Mouse (Mus musculus) liver, embryonic 13.5 days (tissue): ENCODE data around the gene Capns2. TPM values are rescaled to one million over a fixed set of nuclear protein-coding genes. Genes with fewer than 3 reads are reported as not detected.
A peak's percentile ranks its signal among the peaks of the same experiment; 100 is the strongest.

Experiments
- ATAC-seq: fragments of 200-750 bp; cut with Nextera tagmentation; 2 replicates; pipeline ENCODE4 v1.8.0; 2017; ENCODE audit warnings: low read depth, mild to moderate bottlenecking, moderate number of reproducible peaks, moderate library complexity
- DNase-seq: peaks from one replicate; pipeline ENCODE4 v3.0.0; 2022
- H3K27ac ChIP-seq: fragments of 300-500 bp; sonication (generic); 2 replicates; pipeline ENCODE4 v1.5.1; 2015; ENCODE audit warnings: moderate library complexity, mild to moderate bottlenecking, inconsistent platforms
- H3K27me3 ChIP-seq: fragments of 300-500 bp; sonication (generic); 2 replicates; pipeline ENCODE4 v1.6.1; 2015; ENCODE audit warnings: mild to moderate bottlenecking, inconsistent platforms
- H3K36me3 ChIP-seq: fragments of 300-500 bp; sonication (generic); 2 replicates; pipeline ENCODE4 v1.6.1; 2015; ENCODE audit warnings: mild to moderate bottlenecking, inconsistent platforms
- H3K4me1 ChIP-seq: fragments of 300-500 bp; sonication (generic); replicated peaks from 2 replicates; pipeline ENCODE4 v1.6.1; 2015; ENCODE audit warnings: inconsistent platforms
- H3K4me2 ChIP-seq: fragments of 300-500 bp; sonication (generic); 2 replicates; pipeline ENCODE4 v1.6.1; 2015; ENCODE audit warnings: inconsistent platforms, mild to moderate bottlenecking, moderate library complexity
- H3K4me3 ChIP-seq: fragments of 300-500 bp; sonication (generic); replicated peaks from 2 replicates; pipeline ENCODE4 v1.5.1; 2015; ENCODE audit warnings: mild to moderate bottlenecking, inconsistent platforms
- H3K9ac ChIP-seq: fragments of 300-500 bp; sonication (generic); 2 replicates; pipeline ENCODE4 v1.6.1; 2015; ENCODE audit warnings: mild to moderate bottlenecking, inconsistent platforms
- H3K9me3 ChIP-seq: fragments of 300-500 bp; sonication (generic); replicated peaks from 2 replicates; pipeline ENCODE4 v1.6.1; 2016; ENCODE audit warnings: inconsistent platforms
- WGBS: fragments of 180-500 bp; shearing (Covaris S2); methylation state at CpG from one replicate; pipeline ENCODE4 v1.1.7; 2015; ENCODE audit not compliant: insufficient replicate concordance; 5-methylcytosine and 5-hydroxymethylcytosine counted together
- polyA plus RNA-seq: library from polyadenylated mRNA; unstranded; fragments of >200 nt; fragmentation: Nextera tagmentation; extraction: Ambion mirVana; gene quantifications from 2 replicates; pipeline ENCODE4 v1.2.1, GENCODE M21; 2015

Capns2 gene
- not detected in 2 replicates for polyA plus RNA-seq

GRCm38 (mm10) chr8:92901107-92901506 lies at the start of gene Capns2:
Gene Capns2, plus strand, starts transcription at chr8:92901407.
- DNase-seq, result no peak
- H3K4me2 ChIP-seq, result no peak within 1 kb of the TSS
- WGBS, result 78% methylated on average over 5 of the region's 5 CpGs

GRCm38 (mm10) chr8:92853188-92853983 lies 47.8 kb upstream of the Capns2 start:
- Histone ChIP-seq H3K9me3 (no peaks in the 10 kb centered on the region), H3K4me1 (peaks cover 8% of the 10 kb centered on the region), H3K36me3 (no peaks in the 10 kb centered on the region), H3K27me3 (peaks cover 32% of the 10 kb centered on the region), H3K4me3 (no peak overlapping the region), H3K4me2 (no peak overlapping the region), H3K9ac (no peak overlapping the region), H3K27ac (no peak overlapping the region)
- 34% methylated on average over 18 of the region's 18 CpGs for WGBS
- DNase-seq (no peak), ATAC-seq (no peak)

More at GRCm38 (mm10) chr8:92901107-92901506, at the start of gene Capns2:
- ATAC-seq, result no peak
- H3K4me1 ChIP-seq, result no peaks in the 10 kb centered on the region
- no peak within 1 kb of the TSS for H3K9ac ChIP-seq
- no peaks in the 10 kb centered on the region for H3K9me3 ChIP-seq
- no peak within 1 kb of the TSS for H3K27ac ChIP-seq
- no peak within 1 kb of the TSS for H3K4me3 ChIP-seq
- no peaks in the 10 kb centered on the region for H3K27me3 ChIP-seq
- H3K36me3 ChIP-seq, result no peaks in the 10 kb centered on the region

- Histone ChIP-seq H3K9me3 (no peaks in the 10 kb centered on the region), H3K4me2 (peak overlapping the region; percentile 72), H3K27ac (no peak overlapping the region), H3K36me3 (no peaks in the 10 kb centered on the region), H3K4me1 (peaks cover 8% of the 10 kb centered on the region), H3K27me3 (peaks cover 32% of the 10 kb centered on the region), H3K9ac (no peak overlapping the region), H3K4me3 (peak overlapping the region; percentile 58; the same call in 1 of the 2 replicates)
- WGBS, result 50% methylated on average over 3 of the region's 3 CpGs
- no peak for ATAC-seq
- DNase-seq, result no peak
These were observed 46.5 kb upstream of the Capns2 start for GRCm38 (mm10) chr8:92854673-92855072.

GRCm38 (mm10) chr8:92855171-92855894 lies 45.9 kb upstream of the Capns2 start, which contains the start of gene Lpcat2:
Gene Lpcat2, plus strand, starts transcription at chr8:92855339.
- H3K27ac ChIP-seq, result no peak within 1 kb of the TSS
- ATAC-seq (peak; percentile 47), DNase-seq (peak; percentile 54)
- H3K4me3 ChIP-seq, result peak within 1 kb of the TSS; percentile 58
- peaks cover 32% of the 10 kb centered on the region for H3K27me3 ChIP-seq
- no peaks in the 10 kb centered on the region for H3K9me3 ChIP-seq
- peak within 1 kb of the TSS; percentile 45; the same call in 1 of the 2 replicates for H3K9ac ChIP-seq
- H3K4me2 ChIP-seq, result peak within 1 kb of the TSS; percentile 72
- peaks cover 8% of the 10 kb centered on the region for H3K4me1 ChIP-seq
- no peaks in the 10 kb centered on the region for H3K36me3 ChIP-seq
- WGBS, result under 1% methylated on average over 50 of the region's 50 CpGs

GRCm38 (mm10) chr8:92856273-92856986 lies 44.8 kb upstream of the Capns2 start:
- DNase-seq (no peak), ATAC-seq (no peak)
- H3K27ac ChIP-seq, result no peak overlapping the region
- H3K27me3 ChIP-seq, result peaks cover 32% of the 10 kb centered on the region
- WGBS, result 14% methylated on average over 7 of the region's 7 CpGs
- H3K4me1 ChIP-seq, result peaks cover 8% of the 10 kb centered on the region
- peak overlapping the region; percentile 58 for H3K4me3 ChIP-seq
- H3K36me3 ChIP-seq, result no peaks in the 10 kb centered on the region
- no peak overlapping the region for H3K9ac ChIP-seq
- H3K4me2 ChIP-seq, result peak overlapping the region; percentile 72
- H3K9me3 ChIP-seq, result no peaks in the 10 kb centered on the region

GRCm38 (mm10) chr8:92858475-92859182 lies 42.6 kb upstream of the Capns2 start:
- Histone ChIP-seq H3K4me1 (peaks cover 8% of the 10 kb centered on the region), H3K27ac (no peak overlapping the region), H3K36me3 (no peaks in the 10 kb centered on the region), H3K27me3 (peaks cover 27% of the 10 kb centered on the region), H3K9me3 (no peaks in the 10 kb centered on the region), H3K4me3 (no peak overlapping the region), H3K4me2 (no peak overlapping the region), H3K9ac (no peak overlapping the region)
- 76% methylated on average over 14 of the region's 14 CpGs for WGBS
- ATAC-seq (no peak), DNase-seq (no peak)

GRCm38 (mm10) chr8:92861977-92862376 lies 39.2 kb upstream of the Capns2 start:
- ATAC-seq, result no peak
- no peak for DNase-seq
- no peaks in the 10 kb centered on the region for H3K4me1 ChIP-seq
- H3K4me2 ChIP-seq, result no peak overlapping the region
- H3K27me3 ChIP-seq, result no peaks in the 10 kb centered on the region
- H3K27ac ChIP-seq, result no peak overlapping the region
- WGBS, result 66% methylated on average over 1 of the region's 1 CpGs
- H3K9ac ChIP-seq, result no peak overlapping the region
- H3K36me3 ChIP-seq, result no peaks in the 10 kb centered on the region
- H3K4me3 ChIP-seq, result no peak overlapping the region
- H3K9me3 ChIP-seq, result no peaks in the 10 kb centered on the region

- Histone ChIP-seq H3K27ac (no peak overlapping the region), H3K4me1 (no peaks in the 10 kb centered on the region), H3K4me2 (no peak overlapping the region), H3K9me3 (no peaks in the 10 kb centered on the region), H3K9ac (no peak overlapping the region), H3K36me3 (no peaks in the 10 kb centered on the region), H3K27me3 (no peaks in the 10 kb centered on the region), H3K4me3 (no peak overlapping the region)
- WGBS, result 66% methylated on average over 7 of the region's 7 CpGs
- DNase-seq (no peak), ATAC-seq (no peak)
These were observed 30.9 kb upstream of the Capns2 start for GRCm38 (mm10) chr8:92870281-92870680.

GRCm38 (mm10) chr8:92872063-92872759 lies 29.0 kb upstream of the Capns2 start:
- Histone ChIP-seq H3K9ac (no peak overlapping the region), H3K36me3 (no peaks in the 10 kb centered on the region), H3K4me1 (no peaks in the 10 kb centered on the region), H3K4me3 (no peak overlapping the region), H3K4me2 (no peak overlapping the region), H3K9me3 (no peaks in the 10 kb centered on the region), H3K27ac (no peak overlapping the region), H3K27me3 (no peaks in the 10 kb centered on the region)
- DNase-seq (no peak), ATAC-seq (no peak)
- WGBS, result 70% methylated on average over 10 of the region's 10 CpGs

GRCm38 (mm10) chr8:92875795-92876194 lies 25.4 kb upstream of the Capns2 start:
- ATAC-seq, result no peak
- WGBS, result 65% methylated on average over 10 of the region's 10 CpGs
- Histone ChIP-seq H3K4me2 (no peak overlapping the region), H3K4me1 (no peaks in the 10 kb centered on the region), H3K9ac (no peak overlapping the region), H3K27ac (no peak overlapping the region), H3K9me3 (no peaks in the 10 kb centered on the region), H3K27me3 (no peaks in the 10 kb centered on the region), H3K4me3 (no peak overlapping the region), H3K36me3 (no peaks in the 10 kb centered on the region)
- no peak for DNase-seq
